Mouse (Mus musculus): Measurements from ENCODE around the gene Pank1. TPM values are rescaled to one million over a fixed set of nuclear protein-coding genes. Genes with fewer than 3 reads are reported as not detected.

Gene Pank1
- polyA plus RNA-seq, 1 experiment from 2014 or later, result 14.4 TPM

- H3K36me3 ChIP-seq (replicated peaks; ENCODE audit: control insufficient read depth, insufficient read depth), result no peaks in the 10 kb centered on the region
- no peaks in the 10 kb centered on the region for H3K27me3 ChIP-seq (ENCODE audit: control insufficient read depth, insufficient read depth, low read length)
- H3K9ac ChIP-seq, result no peak overlapping the region
- no peaks in the 10 kb centered on the region for H3K9me3 ChIP-seq (ENCODE audit: control insufficient read depth, low read length)
- H3K4me2 ChIP-seq (replicated peaks), result no peak overlapping the region
- no peak overlapping the region for H3K27ac ChIP-seq
- DNase-seq (ENCODE audit: low spot score) (no peak), ATAC-seq (ENCODE audit: low FRiP score) (no peak)
- 0 out of 2 replicates have a peak, but pooled peaks cover 5% of the 10 kb centered on the region for H3K4me1 ChIP-seq (replicated peaks; ENCODE audit: control insufficient read depth, insufficient read depth, low read length)
- H3K4me3 ChIP-seq (replicated peaks; ENCODE audit: low read length), result no peak overlapping the region
- WGBS, result 64% methylated on average over 12 of the region's 12 CpGs
Observed at GRCm38 (mm10) chr19:34856021-34856651, 23.1 kb downstream of the Pank1 start.

GRCm38 (mm10) chr19:34851161-34851560 lies 28.1 kb downstream of the Pank1 start:
- Histone ChIP-seq H3K27me3 (ENCODE audit: control insufficient read depth, insufficient read depth, low read length) (no peaks in the 10 kb centered on the region), H3K36me3 (replicated peaks; ENCODE audit: control insufficient read depth, insufficient read depth) (no peaks in the 10 kb centered on the region), H3K27ac (no peak overlapping the region), H3K4me3 (replicated peaks; ENCODE audit: low read length) (no peak overlapping the region), H3K9me3 (ENCODE audit: control insufficient read depth, low read length) (no peaks in the 10 kb centered on the region), H3K4me1 (replicated peaks; ENCODE audit: control insufficient read depth, insufficient read depth, low read length) (no peaks in the 10 kb centered on the region), H3K9ac (no peak overlapping the region), H3K4me2 (replicated peaks) (no peak overlapping the region)
- DNase-seq (ENCODE audit: low spot score), result no peak
- no peak for ATAC-seq (ENCODE audit: low FRiP score)
- WGBS, result 95% methylated on average over 3 of the region's 3 CpGs

- Histone ChIP-seq H3K4me2 (replicated peaks) (no peak overlapping the region), H3K27me3 (ENCODE audit: control insufficient read depth, insufficient read depth, low read length) (no peaks in the 10 kb centered on the region), H3K27ac (no peak overlapping the region), H3K4me3 (replicated peaks; ENCODE audit: low read length) (no peak overlapping the region), H3K4me1 (replicated peaks; ENCODE audit: control insufficient read depth, insufficient read depth, low read length) (no peaks in the 10 kb centered on the region), H3K9ac (no peak overlapping the region), H3K36me3 (replicated peaks; ENCODE audit: control insufficient read depth, insufficient read depth) (no peaks in the 10 kb centered on the region), H3K9me3 (ENCODE audit: control insufficient read depth, low read length) (no peaks in the 10 kb centered on the region)
- ATAC-seq (ENCODE audit: low FRiP score) (no peak), DNase-seq (ENCODE audit: low spot score) (no peak)
- WGBS, result 98% methylated on average over 7 of the region's 7 CpGs
Observed at GRCm38 (mm10) chr19:34849426-34849825, 29.8 kb downstream of the Pank1 start.

- Histone ChIP-seq H3K4me1 (replicated peaks; ENCODE audit: control insufficient read depth, insufficient read depth, low read length) (no peaks in the 10 kb centered on the region), H3K4me2 (replicated peaks) (no peak overlapping the region), H3K9ac (no peak overlapping the region), H3K27me3 (ENCODE audit: control insufficient read depth, insufficient read depth, low read length) (no peaks in the 10 kb centered on the region), H3K4me3 (replicated peaks; ENCODE audit: low read length) (no peak overlapping the region), H3K9me3 (ENCODE audit: control insufficient read depth, low read length) (no peaks in the 10 kb centered on the region), H3K27ac (no peak overlapping the region), H3K36me3 (replicated peaks; ENCODE audit: control insufficient read depth, insufficient read depth) (no peaks in the 10 kb centered on the region)
- no peak for ATAC-seq (ENCODE audit: low FRiP score)
- WGBS, result 93% methylated on average over 9 of the region's 9 CpGs
- no peak for DNase-seq (ENCODE audit: low spot score)
Observed at GRCm38 (mm10) chr19:34848164-34848563, 31.1 kb downstream of the Pank1 start.

GRCm38 (mm10) chr19:34847103-34847502 lies 32.2 kb downstream of the Pank1 start:
- Histone ChIP-seq H3K4me2 (replicated peaks) (no peak overlapping the region), H3K9ac (no peak overlapping the region), H3K27me3 (ENCODE audit: control insufficient read depth, insufficient read depth, low read length) (no peaks in the 10 kb centered on the region), H3K4me3 (replicated peaks; ENCODE audit: low read length) (no peak overlapping the region), H3K27ac (no peak overlapping the region), H3K36me3 (replicated peaks; ENCODE audit: control insufficient read depth, insufficient read depth) (no peaks in the 10 kb centered on the region), H3K9me3 (ENCODE audit: control insufficient read depth, low read length) (no peaks in the 10 kb centered on the region), H3K4me1 (replicated peaks; ENCODE audit: control insufficient read depth, insufficient read depth, low read length) (no peaks in the 10 kb centered on the region)
- 86% methylated on average over 3 of the region's 3 CpGs for WGBS
- DNase-seq (ENCODE audit: low spot score) (no peak), ATAC-seq (ENCODE audit: low FRiP score) (no peak)

GRCm38 (mm10) chr19:34846508-34847038 lies 32.7 kb downstream of the Pank1 start:
- no peak overlapping the region for H3K27ac ChIP-seq
- H3K9ac ChIP-seq, result no peak overlapping the region
- no peak overlapping the region for H3K4me2 ChIP-seq (replicated peaks)
- H3K9me3 ChIP-seq (ENCODE audit: control insufficient read depth, low read length), result no peaks in the 10 kb centered on the region
- H3K36me3 ChIP-seq (replicated peaks; ENCODE audit: control insufficient read depth, insufficient read depth), result no peaks in the 10 kb centered on the region
- H3K4me3 ChIP-seq (replicated peaks; ENCODE audit: low read length), result no peak overlapping the region
- ATAC-seq (ENCODE audit: low FRiP score) (no peak), DNase-seq (ENCODE audit: low spot score) (no peak)
- WGBS, result 71% methylated on average over 12 of the region's 12 CpGs
- no peaks in the 10 kb centered on the region for H3K27me3 ChIP-seq (ENCODE audit: control insufficient read depth, insufficient read depth, low read length)
- no peaks in the 10 kb centered on the region for H3K4me1 ChIP-seq (replicated peaks; ENCODE audit: control insufficient read depth, insufficient read depth, low read length)

- H3K9me3 ChIP-seq (ENCODE audit: control insufficient read depth, low read length), result no peaks in the 10 kb centered on the region
- 68% methylated on average over 7 of the region's 7 CpGs for WGBS
- H3K4me1 ChIP-seq (replicated peaks; ENCODE audit: control insufficient read depth, insufficient read depth, low read length), result no peaks in the 10 kb centered on the region
- no peaks in the 10 kb centered on the region for H3K27me3 ChIP-seq (ENCODE audit: control insufficient read depth, insufficient read depth, low read length)
- ATAC-seq (ENCODE audit: low FRiP score), result no peak
- no peak overlapping the region for H3K27ac ChIP-seq
- no peak overlapping the region for H3K9ac ChIP-seq
- DNase-seq (ENCODE audit: low spot score), result no peak
- H3K4me2 ChIP-seq (replicated peaks), result no peak overlapping the region
- H3K36me3 ChIP-seq (replicated peaks; ENCODE audit: control insufficient read depth, insufficient read depth), result no peaks in the 10 kb centered on the region
- no peak overlapping the region for H3K4me3 ChIP-seq (replicated peaks; ENCODE audit: low read length)
Observed at GRCm38 (mm10) chr19:34846005-34846404, 33.2 kb downstream of the Pank1 start.

- no peak for ATAC-seq (ENCODE audit: low FRiP score)
- Histone ChIP-seq H3K4me3 (replicated peaks; ENCODE audit: low read length) (no peak overlapping the region), H3K4me1 (replicated peaks; ENCODE audit: control insufficient read depth, insufficient read depth, low read length) (no peaks in the 10 kb centered on the region), H3K27me3 (ENCODE audit: control insufficient read depth, insufficient read depth, low read length) (no peaks in the 10 kb centered on the region), H3K27ac (no peak overlapping the region), H3K9ac (no peak overlapping the region), H3K36me3 (replicated peaks; ENCODE audit: control insufficient read depth, insufficient read depth) (peaks cover 4% of the 10 kb centered on the region), H3K9me3 (ENCODE audit: control insufficient read depth, low read length) (no peaks in the 10 kb centered on the region), H3K4me2 (replicated peaks) (no peak overlapping the region)
- 96% methylated on average over 8 of the region's 8 CpGs for WGBS
- no peak for DNase-seq (ENCODE audit: low spot score)
Observed at GRCm38 (mm10) chr19:34845331-34845730, 33.9 kb downstream of the Pank1 start.

GRCm38 (mm10) chr19:34844760-34845159 lies 34.5 kb downstream of the Pank1 start:
- Histone ChIP-seq H3K4me1 (replicated peaks; ENCODE audit: control insufficient read depth, insufficient read depth, low read length) (no peaks in the 10 kb centered on the region), H3K27ac (no peak overlapping the region), H3K9ac (no peak overlapping the region), H3K4me3 (replicated peaks; ENCODE audit: low read length) (no peak overlapping the region), H3K36me3 (replicated peaks; ENCODE audit: control insufficient read depth, insufficient read depth) (peaks cover 10% of the 10 kb centered on the region), H3K9me3 (ENCODE audit: control insufficient read depth, low read length) (no peaks in the 10 kb centered on the region), H3K4me2 (replicated peaks) (no peak overlapping the region), H3K27me3 (ENCODE audit: control insufficient read depth, insufficient read depth, low read length) (no peaks in the 10 kb centered on the region)
- WGBS, result 91% methylated on average over 5 of the region's 5 CpGs
- DNase-seq (ENCODE audit: low spot score) (no peak), ATAC-seq (ENCODE audit: low FRiP score) (no peak)

- no peak overlapping the region for H3K4me2 ChIP-seq (replicated peaks)
- H3K9ac ChIP-seq, result no peak overlapping the region
- peaks cover 11% of the 10 kb centered on the region for H3K36me3 ChIP-seq (replicated peaks; ENCODE audit: control insufficient read depth, insufficient read depth)
- H3K9me3 ChIP-seq (ENCODE audit: control insufficient read depth, low read length), result no peaks in the 10 kb centered on the region
- H3K27me3 ChIP-seq (ENCODE audit: control insufficient read depth, insufficient read depth, low read length), result no peaks in the 10 kb centered on the region
- DNase-seq (ENCODE audit: low spot score) (no peak), ATAC-seq (ENCODE audit: low FRiP score) (no peak)
- no peak overlapping the region for H3K4me3 ChIP-seq (replicated peaks; ENCODE audit: low read length)
- H3K27ac ChIP-seq, result no peak overlapping the region
- no peaks in the 10 kb centered on the region for H3K4me1 ChIP-seq (replicated peaks; ENCODE audit: control insufficient read depth, insufficient read depth, low read length)
- WGBS, result 87% methylated on average over 9 of the region's 9 CpGs
Observed at GRCm38 (mm10) chr19:34844047-34844446, 35.2 kb downstream of the Pank1 start.
